Mouse (Mus musculus) spleen, postnatal 36 days (tissue): ENCODE results near the gene Atp2c1.

Experiments
- DNase-seq, 2 experiments: peaks; one replicate each; pipeline ENCODE4 v3.0.0; 2022; ENCODE audit warnings: low spot score in 2 of 2, mixed read lengths in 1 of 2

Atp2c1 gene

DNA sequence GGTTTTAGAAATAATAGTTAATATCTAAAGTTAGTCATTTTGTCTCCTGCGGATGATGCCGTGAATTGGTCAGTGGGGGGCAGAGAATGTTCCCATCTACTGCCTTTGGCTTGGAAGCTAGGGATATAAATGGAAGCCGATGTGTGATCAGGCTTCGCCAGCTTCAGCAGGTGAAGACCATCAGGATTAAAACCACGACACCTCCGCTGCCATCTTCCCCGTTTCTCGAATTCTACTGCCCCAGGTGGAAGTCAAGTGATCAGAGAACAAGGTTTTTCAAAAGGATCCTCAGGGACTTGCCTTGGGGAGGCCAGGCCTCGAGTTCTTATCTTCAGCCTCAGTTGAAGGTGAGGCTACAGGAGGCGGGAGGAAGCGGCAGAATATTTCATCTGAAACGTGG lies at the start of gene Atp2c1:
Gene Atp2c1 (minus strand): TSS at position 101 of the 400 bp plus-strand sequence.
- DNase-seq: no peak

- no peak for DNase-seq
These were observed 30.3 kb upstream of the Atp2c1 start for GRCm38 (mm10) chr9:105557452-105557851.

- DNase-seq: no peak
These were observed 29.1 kb upstream of the Atp2c1 start for GRCm38 (mm10) chr9:105556141-105556735.

GRCm38 (mm10) chr9:105554439-105554807 lies 27.3 kb upstream of the Atp2c1 start:
- no peak for DNase-seq

DNA sequence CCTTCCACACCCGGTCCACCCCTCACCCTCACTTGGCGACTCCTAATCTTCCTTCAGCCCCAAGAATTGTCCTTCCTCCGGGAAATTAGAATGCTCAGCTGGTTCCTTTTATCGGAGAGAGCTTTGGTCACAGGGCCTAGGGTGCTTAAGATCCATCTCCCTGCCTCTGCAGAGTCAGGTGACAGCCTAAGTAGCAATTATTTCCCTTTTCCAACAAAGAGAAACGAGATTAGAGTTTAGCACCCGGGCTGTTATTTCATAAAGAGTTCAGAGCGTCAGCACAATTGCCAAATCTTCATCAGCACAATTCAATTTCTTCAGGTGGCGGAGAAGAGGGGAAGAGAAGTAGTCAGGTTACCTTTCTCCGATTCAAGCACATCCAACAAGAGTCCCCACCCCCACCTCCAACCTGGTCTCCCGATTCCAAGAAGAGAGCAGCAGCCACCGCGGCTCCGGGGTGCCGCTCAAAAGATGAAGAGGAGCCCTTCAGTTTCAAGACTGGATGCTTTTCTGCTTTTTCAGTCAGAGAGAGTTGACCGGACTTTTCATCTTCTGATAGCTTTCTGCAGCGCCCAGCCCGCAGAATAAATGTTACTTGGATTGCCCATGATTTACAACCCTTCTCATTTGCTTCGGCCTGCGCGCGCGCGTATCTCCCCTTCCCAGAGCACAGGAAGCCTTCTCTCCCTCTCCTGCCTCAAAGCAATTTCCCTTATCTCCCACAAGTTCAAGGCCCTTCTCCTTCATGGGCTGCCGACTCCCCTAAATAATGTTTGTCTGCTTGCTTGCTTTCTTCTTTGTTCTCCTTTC lies 26.7 kb upstream of the Atp2c1 start:
- no peak for DNase-seq

DNA sequence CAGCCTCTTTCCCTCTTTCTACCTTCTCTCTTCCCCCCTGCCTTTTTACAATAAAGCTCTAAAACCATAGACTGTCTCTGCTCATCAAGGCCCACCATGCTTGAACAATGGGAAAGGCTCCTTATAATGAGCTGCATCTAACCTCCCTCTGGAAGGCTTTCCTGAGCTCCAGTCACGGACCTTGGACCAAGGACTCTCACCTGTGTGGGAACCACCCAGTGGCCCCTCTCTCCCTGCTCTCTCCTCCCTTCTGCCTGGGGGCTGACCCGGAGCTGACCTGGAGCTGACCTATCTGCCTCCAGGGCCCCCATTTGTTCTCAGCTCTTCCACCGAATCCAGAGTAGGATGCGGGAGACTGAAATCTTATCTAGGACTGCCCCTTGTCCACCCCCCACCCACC lies 24.3 kb upstream of the Atp2c1 start:
- no peak for DNase-seq

DNA sequence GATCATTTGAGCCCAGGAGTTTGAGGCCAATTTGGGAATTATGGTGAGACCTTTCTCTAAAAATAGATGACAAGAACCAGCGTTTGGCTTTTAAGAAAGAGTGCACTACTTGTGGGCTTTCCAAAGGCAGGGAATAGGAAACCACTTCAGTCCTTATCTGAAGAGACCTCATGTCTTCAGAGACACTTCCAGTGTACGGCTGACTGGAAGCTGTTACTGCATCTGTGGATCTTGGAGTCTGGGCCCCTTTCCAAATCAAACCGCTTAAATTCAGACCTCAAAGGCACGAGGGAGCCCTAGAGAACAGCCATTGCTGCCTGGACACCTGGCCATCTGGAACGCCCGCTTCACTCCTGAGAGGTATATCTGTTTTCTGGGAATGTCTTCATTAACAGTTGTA lies 22.0 kb upstream of the Atp2c1 start:
- DNase-seq: no peak

GRCm38 (mm10) chr9:105544013-105544750 lies 17.1 kb upstream of the Atp2c1 start:
- no peak for DNase-seq

DNA sequence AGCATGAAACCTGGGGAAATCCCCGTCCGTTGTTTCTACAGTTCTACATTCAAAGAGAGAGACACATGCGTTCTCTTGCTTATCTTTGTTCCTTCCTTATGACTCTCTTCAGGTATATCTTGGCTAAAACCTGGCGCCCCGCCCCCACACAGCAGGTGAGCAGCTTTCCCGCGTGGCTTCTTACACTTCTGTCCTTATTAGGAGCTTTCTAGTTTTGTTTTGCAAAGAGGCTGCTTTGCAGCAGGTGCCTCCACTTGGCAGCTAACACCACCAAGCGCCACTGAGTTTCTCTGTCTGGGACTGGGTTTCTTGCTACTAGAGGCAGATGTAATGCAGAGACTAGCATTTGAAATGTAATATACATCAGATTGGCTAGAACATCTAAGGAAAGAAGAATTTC lies 10.4 kb upstream of the Atp2c1 start:
- no peak for DNase-seq

- no peak for DNase-seq
These were observed 9.8 kb upstream of the Atp2c1 start for GRCm38 (mm10) chr9:105536877-105537276.

- no peak for DNase-seq
These were observed 1.8 kb downstream of the Atp2c1 start for GRCm38 (mm10) chr9:105525355-105525754.

GRCm38 (mm10) chr9:105523038-105523437 lies 4.1 kb downstream of the Atp2c1 start:
- DNase-seq: no peak

- no peak for DNase-seq
These were observed 5.1 kb downstream of the Atp2c1 start for GRCm38 (mm10) chr9:105522063-105522462.

GRCm38 (mm10) chr9:105520776-105521552 lies 6.2 kb downstream of the Atp2c1 start:
- peak; percentile 3 to 6 for DNase-seq

GRCm38 (mm10) chr9:105519278-105519883 lies 7.7 kb downstream of the Atp2c1 start:
- no peak for DNase-seq

GRCm38 (mm10) chr9:105503690-105504089 lies 23.4 kb downstream of the Atp2c1 start:
- no peak for DNase-seq

DNA sequence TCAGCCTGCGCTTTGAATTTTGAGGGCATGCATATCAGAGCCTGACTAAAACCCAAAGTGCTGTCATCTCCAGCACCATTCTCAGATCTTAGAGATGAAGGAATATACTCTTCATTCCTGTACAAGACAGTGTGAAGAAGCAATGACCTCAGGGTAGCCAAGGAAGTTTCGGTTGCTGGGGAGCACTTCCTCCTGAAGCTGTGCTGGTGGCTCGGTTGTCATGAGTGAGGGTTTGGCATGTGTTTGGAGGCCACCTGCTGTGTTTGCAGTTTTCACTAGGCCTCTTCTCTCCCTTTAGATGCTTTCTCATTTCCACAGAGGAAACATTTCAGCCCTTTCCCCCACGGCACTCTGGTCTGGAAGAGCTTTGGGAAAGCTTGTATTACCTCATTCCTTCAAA lies 24.7 kb downstream of the Atp2c1 start:
- DNase-seq: peak; percentile 7 to 30

DNA sequence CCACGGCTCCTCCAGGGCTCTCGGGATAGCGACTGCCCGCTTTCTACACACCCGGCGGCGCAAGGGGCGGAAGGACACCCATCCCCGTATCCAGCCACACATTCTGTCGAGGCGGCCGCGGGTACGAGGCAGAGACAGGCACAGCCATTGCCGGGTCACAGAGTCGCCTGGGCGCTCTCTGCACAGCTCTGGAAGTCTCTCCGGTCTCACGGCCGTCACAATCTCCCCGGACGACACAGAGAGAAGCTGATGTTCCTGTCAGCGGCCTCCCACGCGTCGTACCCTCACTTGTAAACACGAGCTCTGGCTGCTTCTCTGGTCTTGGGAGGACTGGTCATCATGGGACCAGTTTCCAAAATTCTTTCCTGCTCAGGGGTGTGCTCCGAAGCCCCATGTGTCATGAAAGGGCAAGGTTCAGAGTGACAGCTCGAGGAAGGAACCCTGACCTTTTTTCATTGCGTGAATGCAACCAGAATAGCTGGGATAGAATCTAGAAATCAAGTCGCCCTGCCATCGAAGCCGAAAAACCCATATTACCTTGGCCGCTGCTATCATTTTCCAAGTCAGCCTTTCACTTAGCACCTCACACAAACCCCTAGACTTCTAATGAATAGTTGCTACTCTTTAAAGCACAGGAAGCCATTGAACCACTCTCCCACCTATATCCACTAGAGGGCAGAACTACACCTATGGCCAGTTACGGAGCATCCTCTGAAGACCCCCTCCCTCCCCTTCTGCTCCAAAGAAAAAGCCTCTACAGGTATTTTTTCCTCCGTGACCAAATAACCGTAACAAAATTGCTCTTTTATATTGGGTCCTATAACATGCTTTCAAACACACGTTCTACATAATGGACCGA lies 31.6 kb downstream of the Atp2c1 start:
- DNase-seq: peak; percentile 41 to 61

DNA sequence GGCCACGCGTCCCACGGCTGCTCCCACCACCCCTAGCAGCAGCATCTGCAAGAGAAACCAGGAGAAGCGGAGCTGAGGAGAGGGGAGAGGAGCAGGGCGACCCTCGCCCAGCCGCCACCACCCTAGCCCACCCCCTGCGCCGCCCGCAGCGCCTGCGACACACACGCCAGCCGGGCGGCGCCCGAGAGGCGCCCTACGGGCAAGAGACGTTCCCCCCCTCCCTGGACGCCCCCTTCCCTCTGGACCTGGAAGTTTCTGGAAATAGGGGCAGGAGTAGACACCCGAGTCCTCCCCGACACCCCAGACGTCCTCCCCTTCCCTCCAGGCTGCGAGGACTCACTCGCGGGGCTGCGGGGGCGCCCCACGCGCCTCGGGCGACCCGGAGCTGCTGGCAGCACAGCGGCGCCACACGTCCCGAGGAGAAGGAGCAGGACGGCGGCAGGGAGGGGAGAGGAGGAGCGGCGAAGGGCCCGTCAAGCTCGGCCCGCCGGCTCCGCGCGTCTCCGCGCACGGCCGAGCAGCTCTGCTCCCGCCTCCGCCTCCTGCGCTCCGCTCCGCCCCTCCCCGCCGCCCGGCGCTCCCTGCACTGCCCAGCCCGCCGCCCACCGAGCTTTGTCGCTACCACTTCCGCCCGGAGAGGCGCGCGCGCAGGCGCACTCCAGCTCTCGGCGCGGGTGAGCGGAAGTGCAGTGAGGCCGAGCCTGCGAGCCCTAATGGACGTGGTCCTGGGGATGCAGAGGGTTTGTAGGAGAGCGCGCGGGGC lies 32.4 kb downstream of the Atp2c1 start:
- peak; percentile 97 to 98 for DNase-seq

- DNase-seq: no peak
These were observed 34.4 kb downstream of the Atp2c1 start for GRCm38 (mm10) chr9:105492744-105493143.
